Mouse (Mus musculus) adrenal gland (tissue): ENCODE measurements around the gene Snap23.

Experiments used
- intact Hi-C: fragments of 180-260 bp; cut with DNase I; formaldehyde crosslinking; loops from one replicate; pipeline ENCODE4 v1.15.1; 2025

The Snap23 gene

DNA sequence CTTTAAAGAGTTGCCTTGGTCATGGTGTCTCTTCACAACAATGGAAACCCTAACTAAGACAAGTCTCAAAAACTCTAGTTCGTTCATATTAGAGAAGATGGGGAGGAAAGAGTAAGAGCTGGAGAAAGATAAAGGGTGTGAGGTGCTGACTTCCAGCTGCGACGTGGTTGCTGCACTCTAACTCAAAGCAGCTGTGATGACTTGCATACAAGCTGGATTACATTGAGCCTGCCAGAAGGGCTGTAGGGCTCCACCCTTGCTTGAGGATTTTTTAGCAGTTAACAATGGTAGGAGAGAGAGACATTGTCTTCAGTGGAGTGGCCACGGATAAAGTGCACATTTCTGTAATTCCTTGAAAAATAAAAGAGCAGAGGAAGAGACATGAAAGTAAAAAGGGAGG lies 79.3 kb downstream of the Snap23 start:
- intact Hi-C loops = no loop called here
